Mouse (Mus musculus) fibroblast of lung, adult 2 months (primary cell): ENCODE results near the gene Kat6b.

ENCODE experiments used
- DNase-seq: peaks from one replicate; pipeline ENCODE4 v3.0.0-alpha.2; 2011; ENCODE audit warnings: low read depth

Kat6b gene

DNA sequence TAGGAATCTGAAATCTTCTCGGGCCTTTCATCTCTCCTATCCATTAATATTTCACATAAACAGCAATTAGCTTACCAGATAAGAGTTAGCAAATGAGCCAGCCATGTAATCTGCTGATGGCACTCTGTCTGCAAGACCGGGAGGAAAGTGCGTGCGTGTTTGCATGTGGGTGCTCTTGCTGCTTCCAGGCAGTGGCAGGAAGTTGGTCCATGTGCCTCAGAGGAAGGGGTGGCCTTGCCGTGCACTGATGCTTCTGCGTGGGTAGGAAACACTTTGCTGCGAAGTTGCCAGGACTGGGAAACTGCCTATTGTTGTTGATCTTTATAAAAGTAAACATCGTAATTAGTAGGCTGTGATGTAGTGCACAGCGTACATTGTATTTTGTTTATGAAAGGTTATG lies 42.0 kb downstream of the Kat6b start:
- DNase-seq = no peak

DNA sequence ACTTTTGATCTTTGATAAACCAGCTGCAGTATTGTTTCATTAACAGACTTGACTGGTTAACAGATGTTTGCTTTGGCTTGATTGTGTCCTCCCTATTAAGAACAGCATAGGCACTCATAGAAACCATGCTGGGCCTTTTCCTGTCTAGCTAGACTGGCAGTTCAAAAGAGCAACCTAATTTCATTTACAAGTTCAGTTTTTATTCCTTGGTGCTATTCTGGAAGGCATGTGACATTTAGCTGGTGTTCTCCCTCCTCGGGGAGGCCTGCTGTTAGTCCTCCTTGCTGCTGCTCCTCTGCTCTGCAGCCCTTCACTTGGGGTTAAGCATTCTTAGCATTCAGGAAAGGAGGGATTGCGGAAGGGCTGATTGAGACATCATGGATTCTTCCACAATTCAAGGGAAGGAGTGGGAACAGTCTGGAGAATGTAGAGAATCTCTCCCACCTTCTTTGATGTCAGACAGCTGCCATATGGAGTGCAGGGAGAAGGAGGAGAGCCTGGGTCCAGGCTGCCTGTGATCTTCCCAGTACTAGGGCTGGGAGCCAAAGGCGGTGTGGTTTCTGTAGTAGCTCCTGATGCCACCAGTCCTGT lies 42.7 kb downstream of the Kat6b start:
- DNase-seq = no peak

DNA sequence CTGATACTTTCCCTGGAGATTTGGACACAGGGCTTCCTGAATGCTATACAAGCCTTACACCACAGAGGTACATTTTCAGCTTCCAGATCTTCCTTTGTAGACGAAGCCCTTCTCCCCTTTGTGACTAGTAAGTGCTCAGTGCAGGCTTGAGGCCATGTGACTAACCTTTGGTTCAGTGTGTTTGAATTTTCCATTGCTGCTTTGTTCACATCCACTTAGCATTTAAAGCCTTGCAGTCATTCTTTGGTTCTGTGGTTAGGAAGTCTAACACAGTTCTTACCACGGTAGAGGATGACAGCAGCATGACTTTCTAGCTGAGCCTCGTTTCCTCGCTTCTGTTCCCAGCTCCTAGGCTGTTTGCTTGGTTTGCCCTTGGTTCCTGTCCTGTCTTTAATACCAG lies 44.4 kb downstream of the Kat6b start:
- peak; percentile 44 for DNase-seq

DNA sequence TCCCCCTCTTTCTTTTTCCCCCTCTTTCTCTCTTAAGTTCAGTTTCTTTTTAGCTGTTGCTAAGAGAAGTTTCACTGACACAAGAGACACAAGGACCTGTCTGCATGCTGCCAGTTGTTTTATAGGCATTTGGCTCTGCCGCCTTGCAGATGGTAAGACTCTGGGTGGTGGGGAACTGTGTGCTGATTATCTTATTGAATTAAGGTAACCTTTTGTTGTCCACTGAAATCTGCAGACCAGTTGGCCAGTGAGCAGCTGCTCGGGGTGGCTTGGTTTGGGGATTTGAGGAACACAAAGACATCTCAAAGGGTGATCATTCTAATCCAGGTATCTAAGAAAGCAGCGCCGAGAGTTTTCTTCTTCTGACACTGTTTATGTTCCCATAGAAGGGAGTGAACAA lies 52.3 kb downstream of the Kat6b start:
- no peak for DNase-seq

DNA sequence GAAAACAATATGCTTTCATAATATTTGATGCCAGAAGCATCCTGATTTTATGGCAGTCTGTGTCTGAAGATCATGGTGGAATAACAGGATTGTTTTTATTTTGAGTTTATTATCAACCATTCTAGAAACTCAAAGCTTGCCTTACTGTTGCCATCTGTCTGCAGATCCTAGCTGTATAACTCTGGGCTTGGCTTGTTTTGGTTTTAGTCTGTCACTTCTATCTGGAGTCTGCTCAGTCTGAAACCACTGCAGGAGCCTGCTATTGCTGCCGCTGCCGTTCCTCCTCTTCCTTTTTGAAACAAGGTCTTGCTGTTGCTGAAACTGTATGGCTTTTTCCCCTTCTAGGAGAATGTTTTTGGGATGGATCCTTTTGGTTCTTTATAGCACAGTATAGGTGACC lies 52.8 kb downstream of the Kat6b start:
- DNase-seq = no peak

DNA sequence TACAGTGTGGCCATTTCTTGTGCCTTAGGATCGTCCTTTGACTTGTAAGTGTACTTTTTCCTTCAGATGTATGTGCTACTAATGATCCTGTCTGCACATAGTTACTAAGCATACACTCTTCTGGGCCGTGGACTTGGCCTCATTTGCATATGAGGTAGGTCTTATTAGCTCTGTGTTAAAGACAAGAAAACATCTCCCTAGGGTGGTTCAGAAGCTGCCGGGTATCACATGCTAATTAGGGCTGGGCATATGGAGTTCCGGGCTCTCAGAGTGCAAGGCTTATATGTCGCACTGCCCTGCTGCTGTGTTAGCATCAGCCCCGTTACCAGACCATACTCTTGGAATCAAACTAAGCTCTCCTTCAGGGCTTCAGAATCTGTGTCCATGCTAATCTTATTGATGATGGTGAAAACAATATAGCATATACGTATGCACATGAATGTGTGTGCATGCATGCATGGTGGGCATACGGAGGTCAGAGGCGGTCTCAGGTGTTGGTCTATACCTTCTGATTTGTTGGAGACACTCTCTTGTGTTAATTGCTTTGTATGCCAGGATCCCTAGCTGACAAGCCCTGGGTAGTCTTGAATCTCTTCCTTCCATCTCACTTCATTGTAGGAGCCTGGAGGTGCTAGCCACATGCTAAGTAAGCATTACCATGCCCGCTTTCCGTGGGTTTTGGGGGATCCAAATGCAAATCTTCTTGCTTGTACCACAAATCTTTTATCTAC lies 53.5 kb downstream of the Kat6b start:
- no peak for DNase-seq

DNA sequence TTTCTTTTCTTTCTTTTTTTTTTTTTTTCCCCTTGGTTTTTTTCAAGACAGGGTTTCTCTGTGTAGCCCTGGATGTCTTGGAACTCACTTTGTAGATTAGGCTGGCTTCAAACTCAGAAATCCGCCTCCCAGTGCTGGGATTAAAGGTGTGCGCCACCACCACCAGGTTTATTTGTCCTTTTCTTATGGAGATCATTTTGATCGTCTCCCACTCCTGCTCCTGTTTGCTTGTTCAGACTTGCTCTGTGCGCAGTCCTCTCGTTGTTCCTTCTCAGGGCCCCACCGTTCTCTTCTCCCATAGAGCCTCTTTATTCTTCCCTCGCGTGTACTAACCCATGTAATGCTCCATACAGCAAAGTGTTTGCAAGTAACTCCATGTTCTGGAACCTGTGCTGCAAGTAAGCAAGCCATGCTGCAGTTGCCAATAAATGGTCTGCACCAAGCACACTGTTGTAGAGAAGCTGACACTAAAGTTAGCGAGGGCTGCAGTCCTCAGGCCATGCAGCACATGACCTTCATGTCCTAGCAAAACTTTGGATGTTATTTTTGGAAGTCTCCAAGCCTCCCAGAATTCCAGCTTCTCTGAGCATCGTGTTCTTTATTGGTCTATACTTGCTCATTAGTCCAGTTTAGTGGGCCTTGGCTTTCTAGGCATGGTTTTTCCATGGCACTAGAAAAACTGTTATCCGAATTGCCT lies 55.4 kb downstream of the Kat6b start:
- DNase-seq = no peak

DNA sequence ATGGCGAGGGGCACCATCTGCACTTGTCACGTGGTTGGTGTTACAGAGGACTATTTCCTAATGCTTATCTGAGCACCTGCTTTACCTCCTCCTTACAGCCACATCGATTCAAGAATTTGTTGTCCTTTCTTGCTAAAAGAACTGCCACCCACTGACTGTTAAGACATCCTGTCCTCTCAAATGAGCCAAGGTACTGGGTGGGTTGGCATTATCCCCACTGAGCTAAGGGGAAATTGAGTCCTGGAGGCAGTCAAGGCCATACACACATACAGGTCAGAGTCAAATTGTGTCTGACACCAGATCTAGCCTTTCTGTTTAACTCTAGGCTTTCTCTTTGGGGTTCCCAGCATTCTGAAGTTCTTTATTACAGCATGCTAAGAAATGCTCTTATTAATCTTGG lies 56.6 kb downstream of the Kat6b start:
- no peak for DNase-seq

DNA sequence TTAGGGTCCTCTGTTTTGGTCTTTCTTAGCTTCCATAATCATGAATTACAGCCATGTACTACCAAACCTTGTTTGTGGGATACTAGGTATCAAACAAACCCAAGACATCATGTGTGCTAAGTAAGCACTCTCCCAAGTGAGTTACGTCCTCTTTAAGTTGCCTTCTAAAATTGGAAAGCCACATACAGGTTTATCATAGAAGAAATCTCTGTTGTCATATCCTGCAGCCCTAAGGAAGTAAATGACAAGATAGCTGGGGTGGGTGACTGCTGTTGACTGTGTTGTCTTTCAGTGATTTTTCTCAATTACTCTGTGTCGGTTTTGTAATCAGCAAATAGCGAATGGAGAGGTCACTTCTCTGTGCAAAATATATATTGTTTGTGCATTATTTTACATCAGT lies 58.5 kb downstream of the Kat6b start:
- no peak for DNase-seq

DNA sequence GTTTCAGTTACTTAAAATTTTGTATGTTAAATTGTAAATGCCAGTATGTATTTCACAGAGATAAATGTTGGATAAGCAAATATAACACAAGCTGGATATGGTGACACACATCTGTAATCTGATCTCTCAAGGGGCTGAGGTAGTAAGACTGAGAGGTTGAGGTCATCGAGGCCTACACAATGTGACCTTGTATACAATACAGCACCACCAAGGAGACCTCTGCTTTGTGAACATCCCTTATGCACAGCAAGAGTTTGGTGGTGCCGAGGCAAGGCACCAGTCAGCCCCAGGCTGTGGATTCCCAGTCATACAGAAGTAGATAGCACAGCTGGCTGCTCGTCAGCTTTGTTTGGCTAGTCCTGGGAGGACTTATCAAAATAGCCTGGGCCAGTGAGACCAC lies 59.1 kb downstream of the Kat6b start:
- DNase-seq = no peak

DNA sequence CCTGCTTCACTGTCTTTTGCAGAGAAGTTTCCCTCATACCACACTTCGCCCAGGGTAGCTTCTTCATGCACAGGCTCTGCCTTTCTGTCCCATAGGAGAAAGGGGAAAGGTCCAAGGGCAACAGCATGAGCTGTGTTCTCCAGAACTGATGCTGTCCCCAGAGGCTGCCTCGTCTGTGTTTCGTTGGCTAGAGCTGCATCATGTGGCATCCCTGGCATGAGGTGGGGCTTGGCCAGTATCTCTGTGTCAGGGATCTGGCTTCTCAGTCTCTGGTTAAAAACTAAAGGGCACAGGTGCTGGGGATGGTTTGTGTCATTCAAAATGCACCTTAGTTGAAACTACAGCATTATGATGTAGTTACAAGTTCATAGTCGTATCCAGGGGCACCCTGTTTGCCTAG lies 64.3 kb downstream of the Kat6b start:
- no peak for DNase-seq

DNA sequence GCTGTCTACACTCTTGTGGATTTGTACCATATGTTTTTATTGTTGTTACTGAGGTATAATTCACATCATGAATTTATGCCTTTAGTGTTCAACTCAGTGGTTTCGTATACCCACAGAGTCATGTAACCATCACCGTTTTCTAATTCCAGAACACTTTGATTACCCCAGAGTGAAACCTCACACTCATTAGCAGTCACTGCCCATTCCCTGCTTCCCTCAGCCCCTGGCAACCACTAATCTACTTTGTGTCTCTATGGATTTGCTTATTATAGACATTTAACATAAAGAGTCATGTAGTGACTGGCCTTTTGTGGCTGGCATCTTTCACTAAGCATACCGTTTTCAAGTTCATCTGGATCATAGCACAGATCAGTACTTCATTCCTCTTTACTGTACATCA lies 65.1 kb downstream of the Kat6b start:
- DNase-seq = no peak

DNA sequence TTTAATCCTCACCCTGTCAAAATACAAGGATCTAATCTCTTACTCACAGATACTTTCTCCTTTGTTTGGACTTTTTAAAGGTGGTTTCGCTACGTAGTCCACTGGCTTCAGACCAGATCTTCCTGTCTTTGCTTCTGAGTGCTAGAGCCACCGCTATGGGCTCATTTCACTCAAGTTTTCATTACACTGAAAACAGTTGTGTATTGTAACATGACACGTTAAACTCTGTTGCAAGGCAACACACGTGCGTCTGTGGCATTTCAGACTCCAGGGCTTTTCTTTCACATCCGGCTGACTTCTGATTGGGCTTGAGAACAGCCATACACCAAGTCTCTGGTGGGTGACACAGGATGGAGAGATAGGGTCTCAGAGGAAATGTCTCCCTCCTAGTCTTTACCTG lies 66.1 kb downstream of the Kat6b start:
- no peak for DNase-seq

DNA sequence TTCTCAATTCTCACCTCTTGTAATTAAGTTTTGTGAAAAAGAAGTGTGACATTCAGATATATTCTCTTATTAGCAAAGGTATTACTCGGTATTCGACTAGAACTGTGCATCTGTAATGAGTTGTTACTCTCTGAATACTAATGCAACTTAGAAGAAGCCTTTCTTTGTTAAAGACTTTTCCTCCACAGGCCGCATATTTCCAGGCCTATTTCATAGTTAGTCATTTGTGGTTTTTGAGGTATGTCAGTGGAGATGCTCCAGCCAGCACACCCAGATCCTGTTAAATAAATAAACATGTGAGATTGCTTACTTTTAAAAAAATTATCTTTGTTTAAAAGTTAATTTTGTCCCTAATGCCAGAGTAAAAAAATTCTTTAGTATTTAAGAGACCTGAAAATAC lies 66.7 kb downstream of the Kat6b start:
- DNase-seq = peak; percentile 59

DNA sequence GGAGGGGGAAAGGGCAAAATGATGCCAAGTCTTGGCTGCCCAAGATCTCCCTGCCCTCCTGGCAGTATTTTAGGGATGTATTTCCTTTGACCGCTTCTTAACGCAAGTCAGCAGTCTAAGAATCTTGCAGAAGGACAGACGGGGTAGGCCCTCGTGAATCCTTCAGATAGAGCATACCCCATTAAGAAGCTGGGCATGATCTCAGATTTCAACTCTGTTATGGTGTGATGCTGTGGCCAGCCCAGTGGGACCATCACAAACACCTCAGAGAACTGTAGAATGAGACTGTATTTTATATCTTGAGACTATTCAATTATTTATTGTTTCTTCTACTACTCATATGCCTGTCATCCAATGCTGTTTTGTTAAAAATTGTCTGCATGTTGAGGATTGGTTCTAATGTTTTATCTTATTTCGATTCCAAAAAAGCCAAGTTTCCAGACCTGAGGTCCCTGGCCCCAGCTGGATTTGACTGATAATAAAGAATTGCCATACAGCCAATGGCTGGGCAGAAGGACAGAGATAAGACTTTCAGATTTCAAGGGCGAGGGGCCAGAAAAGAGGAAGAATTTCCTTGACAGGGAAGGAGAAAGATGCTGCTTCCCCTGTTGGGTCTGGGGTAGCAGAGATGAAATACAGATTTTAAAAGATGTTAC lies 67.8 kb downstream of the Kat6b start:
- no peak for DNase-seq

DNA sequence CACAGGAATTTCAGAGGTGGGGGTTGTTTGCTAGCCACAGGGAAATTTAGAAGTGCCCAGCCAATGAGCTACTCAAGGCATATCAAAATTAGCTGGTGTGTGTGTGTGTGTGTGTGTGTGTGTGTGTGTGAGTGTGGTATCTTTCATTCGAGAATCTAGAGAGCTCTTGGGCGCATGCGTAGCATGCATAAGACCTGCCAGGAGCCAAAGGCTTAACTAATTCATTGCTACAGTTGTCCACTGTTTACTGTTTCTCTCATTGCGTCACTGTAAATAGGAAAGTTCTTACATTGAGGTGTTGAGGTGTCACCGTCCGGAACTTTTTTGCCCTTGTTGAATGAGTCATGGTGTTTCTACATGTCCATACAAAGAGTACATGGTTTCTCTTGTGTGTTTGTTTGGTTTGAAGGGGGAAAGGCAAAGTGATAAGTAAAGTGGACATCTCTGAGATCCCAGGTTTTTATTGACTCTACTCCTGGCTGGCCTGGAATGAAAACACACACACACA lies 68.4 kb downstream of the Kat6b start:
- DNase-seq = no peak

DNA sequence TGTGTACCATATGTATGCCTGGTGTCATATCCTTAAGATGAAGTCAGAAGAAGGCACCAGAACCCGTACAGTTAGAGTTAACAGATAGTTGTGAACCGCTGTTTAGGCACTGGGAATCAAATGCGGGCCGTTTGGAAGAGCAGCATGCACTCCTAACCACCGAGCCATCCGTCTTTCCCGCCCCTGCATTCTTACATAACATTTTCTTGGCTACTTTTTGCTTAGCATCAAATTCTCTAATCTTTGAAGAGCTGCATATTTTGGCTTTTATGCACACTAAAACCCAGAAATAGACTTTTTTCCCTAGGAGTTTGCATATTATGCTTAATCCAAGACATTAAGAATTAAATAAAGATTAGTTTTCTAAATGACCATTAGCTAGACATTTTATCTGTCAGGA lies 69.3 kb downstream of the Kat6b start:
- DNase-seq = no peak

DNA sequence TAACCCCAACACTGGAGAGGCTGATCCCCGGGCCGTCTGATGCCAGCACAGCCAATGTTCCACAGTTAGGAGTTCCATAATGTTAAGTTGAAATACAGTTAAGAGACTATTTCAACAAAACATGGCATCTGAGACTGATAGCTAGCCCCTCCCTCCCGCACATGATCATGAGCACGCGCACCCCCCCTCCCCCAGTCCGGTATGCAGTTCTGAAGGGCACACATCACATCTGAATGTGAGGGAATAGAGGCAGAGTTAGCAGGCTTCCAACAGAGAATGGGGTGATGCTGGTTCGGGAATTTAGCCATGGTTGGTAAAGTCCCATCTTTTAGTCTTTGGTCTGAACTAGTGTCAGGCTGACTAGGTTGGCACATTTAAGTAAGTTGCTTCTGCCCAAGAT lies 70.4 kb downstream of the Kat6b start:
- DNase-seq = no peak

DNA sequence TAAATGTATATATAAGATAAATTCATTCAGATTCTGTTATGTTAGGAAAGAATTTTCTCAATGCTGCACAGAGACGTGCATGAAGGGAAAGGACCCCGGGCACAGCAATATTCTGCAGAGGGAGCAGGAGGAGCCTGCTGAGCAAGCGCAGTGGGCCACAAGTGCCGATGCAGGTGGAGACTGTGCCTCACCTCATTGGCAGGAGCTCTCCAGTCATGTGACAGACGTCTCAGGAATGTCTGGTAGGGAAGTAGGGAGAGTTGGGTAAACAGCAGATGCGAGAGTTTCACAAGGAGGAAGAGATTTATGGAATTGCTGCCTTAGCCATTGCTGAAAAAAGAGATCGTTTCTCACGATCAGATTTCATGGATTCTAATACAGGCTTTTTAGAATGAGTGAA lies 71.7 kb downstream of the Kat6b start:
- DNase-seq = no peak

DNA sequence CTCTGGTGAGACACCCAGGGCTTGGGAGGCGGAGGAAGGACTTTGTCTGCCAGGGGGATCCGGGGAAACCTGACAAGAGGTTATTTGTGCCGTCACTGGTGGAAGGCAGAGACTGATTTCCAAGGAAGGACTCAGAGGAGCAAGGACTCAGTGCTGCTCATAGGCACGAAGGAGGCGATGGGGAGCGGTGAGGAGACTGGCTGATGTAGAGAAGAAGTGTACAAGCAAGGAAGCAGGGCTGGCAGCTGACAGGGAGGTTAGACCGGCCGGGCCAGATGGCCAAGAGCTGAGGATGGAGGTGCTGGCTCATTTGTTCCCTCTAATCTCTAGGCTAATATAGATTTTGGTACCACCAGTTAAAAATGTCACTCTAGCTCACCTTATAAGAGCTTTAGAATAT lies 72.8 kb downstream of the Kat6b start:
- DNase-seq = no peak

DNA sequence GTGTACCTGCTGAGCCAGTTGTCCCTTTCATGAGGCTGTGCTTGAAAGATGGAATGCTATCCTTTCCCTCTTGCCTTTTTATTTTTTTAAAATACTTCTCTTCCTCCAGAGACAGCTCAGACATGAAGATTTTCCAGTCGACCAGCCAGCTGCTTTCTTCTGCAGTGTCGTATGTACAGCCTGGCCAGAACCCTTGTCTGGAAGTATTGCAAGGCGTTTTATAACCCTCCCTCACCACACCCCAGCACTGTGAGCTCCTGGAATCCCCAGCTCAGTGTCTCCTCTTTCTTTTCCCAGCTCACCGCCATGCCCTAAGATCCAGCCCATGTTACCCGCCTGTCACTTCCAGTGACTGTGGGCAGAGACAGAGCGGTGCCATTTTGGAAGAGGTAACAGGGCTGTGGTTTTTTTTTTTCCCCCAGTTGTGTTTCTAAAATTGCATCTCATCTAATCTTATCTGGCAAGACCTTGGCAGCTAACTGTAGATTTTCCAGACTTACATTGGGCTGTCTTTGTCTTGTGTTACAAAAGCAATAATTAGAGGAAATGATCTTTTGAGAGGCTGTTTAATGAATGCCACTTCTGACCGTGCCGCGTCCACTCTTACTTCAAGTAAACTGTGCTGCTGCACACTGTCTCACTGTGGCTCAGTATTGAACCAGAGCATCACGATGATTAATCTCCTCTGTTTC lies 77.4 kb downstream of the Kat6b start:
- no peak for DNase-seq

DNA sequence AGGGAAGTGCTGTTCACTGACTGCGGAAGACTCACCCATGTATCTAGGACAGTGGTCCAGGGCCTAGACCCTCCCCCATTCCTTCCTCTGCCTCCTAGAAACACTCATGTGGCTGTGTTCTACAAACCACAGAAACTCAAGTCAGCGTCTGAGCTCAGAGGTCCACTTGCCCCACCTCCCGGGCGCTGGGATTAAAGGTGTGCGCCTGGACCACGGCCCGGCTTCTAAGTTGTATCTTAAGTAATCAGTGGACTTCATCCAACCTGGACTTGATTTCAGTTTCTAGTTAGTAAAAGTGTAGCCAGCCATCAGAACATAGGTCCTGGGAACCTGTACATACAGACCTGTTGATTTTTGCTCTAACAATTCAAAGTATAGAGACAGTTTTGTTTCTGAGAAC lies 78.2 kb downstream of the Kat6b start:
- DNase-seq = no peak
